Mouse (Mus musculus): ENCODE data around the gene Ablim1. TPM values are rescaled to one million over a fixed set of nuclear protein-coding genes. Genes with fewer than 3 reads are reported as not detected.

The Ablim1 gene
- polyA plus RNA-seq, 1 experiment from 2014 or later: 52.8 TPM

GRCm38 (mm10) chr19:57083183-57083555 is 231.6 kb downstream of the Ablim1 start:
- no peak overlapping the region for H3K27ac ChIP-seq (replicated peaks; ENCODE audit: low read depth, low read length)
- no peak for DNase-seq
- no peaks in the 10 kb centered on the region for H3K27me3 ChIP-seq (ENCODE audit: control insufficient read depth, insufficient read depth, low read length)

DNA sequence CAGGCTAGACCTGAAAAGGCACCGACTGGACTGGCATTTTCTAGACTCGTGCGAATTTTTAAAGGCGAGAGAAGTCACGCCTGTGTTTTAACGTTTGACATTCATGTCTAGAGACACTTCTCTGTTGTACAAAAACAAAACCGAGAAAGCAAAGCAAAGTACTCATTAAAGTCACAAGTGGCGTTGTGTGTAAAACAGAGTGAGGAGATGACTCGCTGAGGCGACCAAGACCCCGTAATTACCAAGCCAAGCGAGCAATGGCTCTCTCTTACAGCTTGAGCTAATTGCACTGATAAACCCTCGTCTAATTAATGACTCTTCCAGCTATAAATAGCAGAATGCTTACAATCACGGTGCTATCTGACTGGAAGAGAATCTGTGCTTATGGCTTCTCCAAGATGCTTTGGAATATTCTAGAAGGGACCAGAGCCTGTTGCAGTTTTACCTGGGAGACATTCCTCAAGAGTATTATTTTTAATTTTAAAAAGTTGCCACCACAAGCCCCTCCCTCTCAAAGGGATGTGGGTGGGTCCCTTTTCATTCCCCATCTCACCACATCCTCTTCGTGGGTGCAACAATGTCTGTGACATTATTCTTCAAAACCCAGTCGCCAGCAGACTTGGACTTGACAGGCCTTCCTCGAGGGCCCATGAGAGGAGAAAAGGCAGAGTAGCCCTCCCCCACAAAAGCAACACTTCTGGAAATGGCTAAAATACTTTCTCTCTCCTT is 232.1 kb downstream of the Ablim1 start:
- H3K9ac ChIP-seq (replicated peaks; ENCODE audit: low read length): no peak overlapping the region
- H3K4me2 ChIP-seq (ENCODE audit: low read length): no peak overlapping the region
- H3K27me3 ChIP-seq (ENCODE audit: control insufficient read depth, insufficient read depth, low read length): no peaks in the 10 kb centered on the region
- H3K9me3 ChIP-seq (ENCODE audit: control insufficient read depth, low read length): no peaks in the 10 kb centered on the region
- no peaks in the 10 kb centered on the region for H3K36me3 ChIP-seq (ENCODE audit: control insufficient read depth, insufficient read depth, low read length)
- WGBS: 83% methylated on average over 17 of the region's 17 CpGs
- H3K4me3 ChIP-seq (replicated peaks; ENCODE audit: low read depth, low read length): no peak overlapping the region
- ATAC-seq (ENCODE audit: low FRiP score, low TSS enrichment): no peak
- H3K27ac ChIP-seq (replicated peaks; ENCODE audit: low read depth, low read length): no peak overlapping the region
- H3K4me1 ChIP-seq (ENCODE audit: control insufficient read depth, insufficient read depth, low read length): peaks cover 14% of the 10 kb centered on the region
- no peak for DNase-seq

More at GRCm38 (mm10) chr19:57083183-57083555, 231.6 kb downstream of the Ablim1 start:
- no peak overlapping the region for H3K4me3 ChIP-seq (replicated peaks; ENCODE audit: low read depth, low read length)
- ATAC-seq (ENCODE audit: low FRiP score, low TSS enrichment): no peak
- H3K36me3 ChIP-seq (ENCODE audit: control insufficient read depth, insufficient read depth, low read length): no peaks in the 10 kb centered on the region
- peaks cover 8% of the 10 kb centered on the region; the same call in 1 of the 2 replicates for H3K4me1 ChIP-seq (ENCODE audit: control insufficient read depth, insufficient read depth, low read length)
- no peak overlapping the region for H3K4me2 ChIP-seq (ENCODE audit: low read length)
- H3K9ac ChIP-seq (replicated peaks; ENCODE audit: low read length): no peak overlapping the region
- no peaks in the 10 kb centered on the region for H3K9me3 ChIP-seq (ENCODE audit: control insufficient read depth, low read length)
- WGBS: 85% methylated on average over 10 of the region's 10 CpGs

- no peaks in the 10 kb centered on the region for H3K27me3 ChIP-seq (ENCODE audit: control insufficient read depth, insufficient read depth, low read length)
- H3K4me2 ChIP-seq (ENCODE audit: low read length): no peak overlapping the region
- peaks cover 21% of the 10 kb centered on the region for H3K4me1 ChIP-seq (ENCODE audit: control insufficient read depth, insufficient read depth, low read length)
- ATAC-seq (ENCODE audit: low FRiP score, low TSS enrichment): no peak
- WGBS: 64% methylated on average over 4 of the region's 4 CpGs
- H3K36me3 ChIP-seq (ENCODE audit: control insufficient read depth, insufficient read depth, low read length): no peaks in the 10 kb centered on the region
- no peak overlapping the region for H3K9ac ChIP-seq (replicated peaks; ENCODE audit: low read length)
- H3K4me3 ChIP-seq (replicated peaks; ENCODE audit: low read depth, low read length): no peak overlapping the region
- DNase-seq: no peak
- H3K9me3 ChIP-seq (ENCODE audit: control insufficient read depth, low read length): no peaks in the 10 kb centered on the region
- H3K27ac ChIP-seq (replicated peaks; ENCODE audit: low read depth, low read length): no peak overlapping the region
These were observed 233.2 kb downstream of the Ablim1 start for GRCm38 (mm10) chr19:57081536-57081935.

GRCm38 (mm10) chr19:57079606-57079981 is 235.1 kb downstream of the Ablim1 start:
- Histone ChIP-seq H3K36me3 (ENCODE audit: control insufficient read depth, insufficient read depth, low read length) (no peaks in the 10 kb centered on the region), H3K27me3 (ENCODE audit: control insufficient read depth, insufficient read depth, low read length) (no peaks in the 10 kb centered on the region), H3K4me2 (ENCODE audit: low read length) (no peak overlapping the region), H3K9me3 (ENCODE audit: control insufficient read depth, low read length) (no peaks in the 10 kb centered on the region), H3K4me1 (ENCODE audit: control insufficient read depth, insufficient read depth, low read length) (peaks cover 21% of the 10 kb centered on the region), H3K9ac (replicated peaks; ENCODE audit: low read length) (no peak overlapping the region), H3K27ac (replicated peaks; ENCODE audit: low read depth, low read length) (no peak overlapping the region), H3K4me3 (replicated peaks; ENCODE audit: low read depth, low read length) (no peak overlapping the region)
- ATAC-seq (ENCODE audit: low FRiP score, low TSS enrichment) (no peak), DNase-seq (no peak)
- 96% methylated on average over 3 of the region's 3 CpGs for WGBS

- Histone ChIP-seq H3K4me2 (ENCODE audit: low read length) (no peak overlapping the region), H3K4me3 (replicated peaks; ENCODE audit: low read depth, low read length) (no peak overlapping the region), H3K9ac (replicated peaks; ENCODE audit: low read length) (no peak overlapping the region), H3K4me1 (ENCODE audit: control insufficient read depth, insufficient read depth, low read length) (peaks cover 21% of the 10 kb centered on the region), H3K27ac (replicated peaks; ENCODE audit: low read depth, low read length) (peak overlapping the region; percentile 72), H3K27me3 (ENCODE audit: control insufficient read depth, insufficient read depth, low read length) (no peaks in the 10 kb centered on the region), H3K9me3 (ENCODE audit: control insufficient read depth, low read length) (no peaks in the 10 kb centered on the region), H3K36me3 (ENCODE audit: control insufficient read depth, insufficient read depth, low read length) (no peaks in the 10 kb centered on the region)
- 35% methylated on average over 10 of the region's 10 CpGs for WGBS
- ATAC-seq (ENCODE audit: low FRiP score, low TSS enrichment): no peak
- DNase-seq: peak; percentile 49
These were observed 235.7 kb downstream of the Ablim1 start for GRCm38 (mm10) chr19:57078867-57079605.

GRCm38 (mm10) chr19:57077826-57078699 is 236.7 kb downstream of the Ablim1 start:
- Histone ChIP-seq H3K4me3 (replicated peaks; ENCODE audit: low read depth, low read length) (no peak overlapping the region), H3K27ac (replicated peaks; ENCODE audit: low read depth, low read length) (peak overlapping the region; percentile 72), H3K4me1 (ENCODE audit: control insufficient read depth, insufficient read depth, low read length) (peaks cover 21% of the 10 kb centered on the region), H3K9me3 (ENCODE audit: control insufficient read depth, low read length) (no peaks in the 10 kb centered on the region), H3K27me3 (ENCODE audit: control insufficient read depth, insufficient read depth, low read length) (no peaks in the 10 kb centered on the region), H3K36me3 (ENCODE audit: control insufficient read depth, insufficient read depth, low read length) (no peaks in the 10 kb centered on the region), H3K4me2 (ENCODE audit: low read length) (no peak overlapping the region), H3K9ac (replicated peaks; ENCODE audit: low read length) (no peak overlapping the region)
- WGBS: 18% methylated on average over 13 of the region's 13 CpGs
- ATAC-seq (ENCODE audit: low FRiP score, low TSS enrichment): no peak
- peak; percentile 61 for DNase-seq

GRCm38 (mm10) chr19:57073450-57073849 is 241.3 kb downstream of the Ablim1 start:
- H3K9ac ChIP-seq (replicated peaks; ENCODE audit: low read length): no peak overlapping the region
- H3K4me1 ChIP-seq (ENCODE audit: control insufficient read depth, insufficient read depth, low read length): peaks cover 15% of the 10 kb centered on the region
- DNase-seq (no peak), ATAC-seq (ENCODE audit: low FRiP score, low TSS enrichment) (no peak)
- H3K4me3 ChIP-seq (replicated peaks; ENCODE audit: low read depth, low read length): no peak overlapping the region
- 93% methylated on average over 4 of the region's 4 CpGs for WGBS
- no peak overlapping the region for H3K27ac ChIP-seq (replicated peaks; ENCODE audit: low read depth, low read length)
- H3K9me3 ChIP-seq (ENCODE audit: control insufficient read depth, low read length): no peaks in the 10 kb centered on the region
- no peaks in the 10 kb centered on the region for H3K27me3 ChIP-seq (ENCODE audit: control insufficient read depth, insufficient read depth, low read length)
- H3K4me2 ChIP-seq (ENCODE audit: low read length): no peak overlapping the region
- H3K36me3 ChIP-seq (ENCODE audit: control insufficient read depth, insufficient read depth, low read length): no peaks in the 10 kb centered on the region

GRCm38 (mm10) chr19:57072756-57073155 is 242.0 kb downstream of the Ablim1 start:
- Histone ChIP-seq H3K9me3 (ENCODE audit: control insufficient read depth, low read length) (no peaks in the 10 kb centered on the region), H3K27ac (replicated peaks; ENCODE audit: low read depth, low read length) (no peak overlapping the region), H3K4me3 (replicated peaks; ENCODE audit: low read depth, low read length) (no peak overlapping the region), H3K36me3 (ENCODE audit: control insufficient read depth, insufficient read depth, low read length) (no peaks in the 10 kb centered on the region), H3K4me1 (ENCODE audit: control insufficient read depth, insufficient read depth, low read length) (peaks cover 8% of the 10 kb centered on the region), H3K9ac (replicated peaks; ENCODE audit: low read length) (no peak overlapping the region), H3K27me3 (ENCODE audit: control insufficient read depth, insufficient read depth, low read length) (no peaks in the 10 kb centered on the region), H3K4me2 (ENCODE audit: low read length) (no peak overlapping the region)
- no peak for DNase-seq
- no peak for ATAC-seq (ENCODE audit: low FRiP score, low TSS enrichment)
- 81% methylated on average over 3 of the region's 3 CpGs for WGBS
